Comparison of ENCODE assay signal across 8 mouse cellular contexts in the genomic region with DNA sequence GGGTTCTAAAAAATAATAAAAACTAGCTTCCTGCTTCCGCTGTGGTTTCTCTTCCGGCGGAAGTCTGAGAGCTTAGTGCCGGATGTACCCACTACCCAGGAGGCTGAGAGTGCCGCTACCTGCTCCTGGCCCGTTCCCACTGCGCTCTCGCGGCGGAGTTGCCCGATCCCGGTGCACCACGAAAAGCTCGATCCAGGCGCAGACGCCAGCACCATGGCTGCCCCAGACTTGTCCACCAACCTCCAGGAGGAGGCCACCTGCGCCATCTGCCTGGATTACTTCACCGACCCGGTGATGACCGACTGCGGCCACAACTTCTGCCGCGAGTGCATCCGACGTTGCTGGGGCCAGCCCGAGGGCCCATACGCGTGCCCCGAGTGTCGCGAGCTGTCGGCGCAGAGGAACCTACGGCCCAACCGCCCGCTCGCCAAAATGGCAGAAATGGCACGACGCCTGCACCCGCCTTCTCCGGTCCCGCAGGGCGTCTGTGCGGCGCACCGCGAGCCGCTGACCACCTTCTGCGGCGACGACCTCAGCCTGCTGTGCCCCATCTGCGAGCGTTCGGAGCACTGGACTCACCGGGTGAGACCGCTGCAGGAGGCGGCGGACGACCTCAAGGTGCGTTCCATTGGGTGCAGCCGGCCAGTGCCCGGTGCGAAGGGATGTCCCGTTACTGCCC. TPM values are rescaled to one million over a fixed set of nuclear protein-coding genes. Genes with fewer than 3 reads are reported as not detected.
DNase-seq lines count a peak whose midpoint lies in the region; ATAC-seq and TF ChIP-seq lines count a peak whose summit lies in the region.

A gene (plus strand): TSS at position 67 of the 679 bp plus-strand sequence.

- in situ Hi-C loops in ES-E14 (cut with MboI; ENCODE audit: low sequenced_read_pairs in 2 of 2, unreplicated experiment in 2 of 2) = no loop called here

- no peak within 1 kb of the TSS for H3K27ac ChIP-seq in ES-E14 (ENCODE audit: insufficient read depth, low read depth, low read length, poor library complexity, severe bottlenecking)
- H3K27ac ChIP-seq in forebrain, embryonic 12.5 days = peak within 1 kb of the TSS; percentile 75
- peak within 1 kb of the TSS; percentile 75 for H3K27ac ChIP-seq in lung, embryonic 16.5 days (ENCODE audit: low read length)

- H3K4me3 ChIP-seq in ES-E14 (ENCODE audit: insufficient read depth in 1 of 2, low read depth in 1 of 2, low read length in 2 of 2, poor library complexity in 1 of 2, severe bottlenecking in 1 of 2) = peak within 1 kb of the TSS; percentile 81 to 95
- H3K4me3 ChIP-seq in forebrain, embryonic 12.5 days (replicated peaks) = peak within 1 kb of the TSS; percentile 92
- peak within 1 kb of the TSS; percentile 98 for H3K4me3 ChIP-seq in lung, embryonic 16.5 days (ENCODE audit: low read length)

- H3K4me1 ChIP-seq in ES-E14 (ENCODE audit: control insufficient read depth in 2 of 2, insufficient read depth in 2 of 2, low read length in 2 of 2, poor library complexity in 1 of 2) = peaks cover 3 to 13% of the 10 kb centered on the region in 2 experiments; a peak in 3 of 4 replicates
- H3K4me1 ChIP-seq in forebrain, embryonic 12.5 days = peaks cover 42% of the 10 kb centered on the region
- H3K4me1 ChIP-seq in lung, embryonic 16.5 days (replicated peaks; ENCODE audit: control insufficient read depth, insufficient read depth, low read length) = peaks cover 25% of the 10 kb centered on the region

- H3K4me2 ChIP-seq in forebrain, embryonic 12.5 days = peak within 1 kb of the TSS; percentile 99
- peak within 1 kb of the TSS; percentile 98 for H3K4me2 ChIP-seq in lung, embryonic 16.5 days (ENCODE audit: low read depth, low read length)

- no peak for TF ChIP-seq POLR2A in brain, embryonic 14.5 days (IDR thresholded peaks at IDR 0.05; ENCODE audit: borderline replicate concordance, extremely low read depth, insufficient read depth, insufficient read length, poor library complexity, severe bottlenecking)

- peak within 1 kb of the TSS; percentile 84 for H3K9ac ChIP-seq in ES-E14 (ENCODE audit: insufficient read depth, low read depth, low read length, poor library complexity, severe bottlenecking)
- H3K9ac ChIP-seq in forebrain, embryonic 12.5 days = peak within 1 kb of the TSS; percentile 94
- H3K9ac ChIP-seq in lung, embryonic 16.5 days (ENCODE audit: low read length) = peak within 1 kb of the TSS; percentile 96

- no peak for DNase-seq in ES-E14 (ENCODE audit: low read depth, low spot score)
- peak; percentile 91 for DNase-seq in brain, embryonic 14.5 days (ENCODE audit: low read depth)
- peak; percentile 68 to 74 for DNase-seq in heart, postnatal 36 days
- DNase-seq in layer of hippocampus, adult 18-20 months (ENCODE audit: low spot score in 2 of 2) = peak in 1 of 2 experiments; percentile 75
- peak; percentile 40 for DNase-seq in ovary, postnatal 14 days (ENCODE audit: low spot score)
- peak; percentile 81 for DNase-seq in thymus, postnatal 14 days

- no peaks in the 10 kb centered on the region for H3K27me3 ChIP-seq in forebrain, embryonic 12.5 days
- H3K27me3 ChIP-seq in lung, embryonic 16.5 days (ENCODE audit: control insufficient read depth, insufficient read depth, low read depth, low read length) = no peaks in the 10 kb centered on the region

- peak; percentile 80 for ATAC-seq in forebrain, embryonic 12.5 days (ENCODE audit: low FRiP score)
- ATAC-seq in lung, embryonic 16.5 days (ENCODE audit: low read depth) = peak; percentile 75

- no peak for TF ChIP-seq CTCF in brain, embryonic 14.5 days (IDR thresholded peaks at IDR 0.05; ENCODE audit: borderline replicate concordance, extremely low read depth, insufficient read depth, insufficient read length)

- H3K36me3 ChIP-seq in ES-E14 (ENCODE audit: control insufficient read depth, insufficient read depth, low read length, poor library complexity, severe bottlenecking) = peaks cover 13% of the 10 kb centered on the region
- H3K36me3 ChIP-seq in forebrain, embryonic 12.5 days (replicated peaks) = peaks cover 18% of the 10 kb centered on the region
- H3K36me3 ChIP-seq in lung, embryonic 16.5 days (ENCODE audit: control insufficient read depth, insufficient read depth, low read length) = peaks cover 10% of the 10 kb centered on the region

- under 1% methylated on average over 64 of the region's 64 CpGs for WGBS in forebrain, embryonic 12.5 days
- under 1% methylated on average over 64 of the region's 64 CpGs for WGBS in lung, embryonic 16.5 days

- intact Hi-C loops in heart, postnatal 36 days (cut with DNase I) = loop anchor here (2.0 to 5.0 kb wide), 2 partner anchors 21 to 131 kb away; a partner anchor contains a TSS

- H3K9me3 ChIP-seq in ES-E14 (ENCODE audit: control insufficient read depth, insufficient read depth, low read depth, low read length) = no peaks in the 10 kb centered on the region
- no peaks in the 10 kb centered on the region for H3K9me3 ChIP-seq in forebrain, embryonic 12.5 days
- H3K9me3 ChIP-seq in lung, embryonic 16.5 days (ENCODE audit: control insufficient read depth, low read length) = no peaks in the 10 kb centered on the region

TF ChIP-seq in ES-E14, 5 proteins besides CTCF, POLR2A, EP300 and RAD21:
- TF ChIP-seq ZC3H11A (IDR thresholded peaks at IDR 0.05; ENCODE audit: borderline replicate concordance, low read depth, low read length) = no peak
- 0 out of 2 replicates have a peak, but pooled peaks have one; percentile 17 for TF ChIP-seq ZNF384 (IDR thresholded peaks at IDR 0.05; ENCODE audit: low read depth, low read length)

RNA-seq across cellular contexts. Expression of the gene that starts here (rescaled TPM):
- total RNA-seq in ES-E14 (2012; rRNA removed) = 29.6 and 47.4 TPM in 2 replicates
- 25.8 and 30.6 TPM in 2 replicates for polyA plus RNA-seq in brain, embryonic 14.5 days (2012; rRNA removed)
- 19.2 and 20.9 TPM in 2 replicates for polyA plus RNA-seq in forebrain, embryonic 12.5 days (2016; fragmentation: Nextera tagmentation; extraction: Ambion mirVana)
- 10 to 100 TPM; 14.5 TPM for total RNA-seq in heart, postnatal 36 days (2021)
- total RNA-seq in layer of hippocampus, adult 18-20 months (2021) = 10 to 100 TPM; 29.1 to 30.4 TPM
- polyA plus RNA-seq in lung, embryonic 16.5 days (2015; fragmentation: Nextera tagmentation; extraction: Ambion mirVana) = 21.9 and 23.2 TPM in 2 replicates
